Mouse (Mus musculus): ENCODE results near the gene Cacnb2. TPM values are rescaled to one million over a fixed set of nuclear protein-coding genes. Genes with fewer than 3 reads are reported as not detected.

Cacnb2 gene
- total and polyA plus RNA-seq, 2 experiments: 0.06 to 0.46 TPM

DNA sequence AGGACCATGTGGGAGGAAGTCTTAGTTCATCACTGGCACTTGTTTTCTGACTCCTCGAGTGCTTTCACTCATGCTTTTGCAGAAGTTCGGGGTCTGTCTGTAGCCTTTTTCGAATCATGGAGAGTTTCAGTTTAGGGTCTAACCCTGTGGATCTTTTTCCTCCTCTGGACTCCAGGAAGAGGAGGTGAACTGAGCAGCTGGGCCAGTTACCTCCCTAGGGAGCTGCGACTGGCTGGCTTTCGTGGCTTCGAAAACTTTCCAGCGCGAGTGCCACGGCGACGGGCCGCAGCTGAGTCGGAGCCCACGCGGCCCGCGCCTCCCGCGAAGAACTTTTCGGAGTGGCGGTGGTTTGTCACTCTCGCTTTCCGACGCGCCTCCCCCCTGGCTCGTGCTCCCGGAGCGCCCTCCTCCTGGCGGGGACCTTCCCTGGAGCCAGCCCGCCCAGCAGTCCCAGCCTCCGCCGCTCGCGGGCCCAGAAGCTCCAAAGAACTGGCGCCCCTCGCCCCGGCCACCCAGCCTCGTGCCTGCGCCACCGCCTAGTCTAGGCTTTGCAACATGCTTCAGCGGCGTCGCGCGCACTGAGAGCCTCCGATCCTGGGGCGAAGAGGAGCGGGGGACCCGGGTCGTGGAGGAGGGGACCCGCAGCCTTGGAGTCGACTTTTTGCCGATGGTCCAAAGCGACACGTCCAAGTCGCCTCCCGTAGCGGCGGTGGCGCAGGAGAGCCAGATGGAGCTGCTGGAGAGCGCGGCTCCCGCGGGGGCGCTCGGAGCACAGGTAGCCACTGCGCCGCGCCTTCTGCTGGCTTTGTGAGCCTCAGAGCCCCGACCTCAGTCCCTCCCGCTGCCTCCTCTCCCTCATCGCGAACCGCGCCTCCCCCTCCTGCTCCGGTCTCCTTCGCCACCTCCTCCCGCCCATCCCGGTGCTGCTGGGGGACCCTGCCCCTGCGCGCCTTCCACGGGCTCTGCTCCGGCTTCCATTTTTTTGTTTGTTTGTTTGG, 1.2 kb downstream of the Cacnb2 start:
- WGBS: under 1% methylated on average over 83 of the region's 83 CpGs
- no peaks in the 10 kb centered on the region for H3K79me2 ChIP-seq (ENCODE audit: control insufficient read depth, insufficient read depth, low read length)
- H3K9ac ChIP-seq (ENCODE audit: low read depth, low read length): peak overlapping the region; percentile 68
- peaks cover 4% of the 10 kb centered on the region for H3K4me1 ChIP-seq (ENCODE audit: control insufficient read depth, insufficient read depth, low read length)
- DNase-seq (ENCODE audit: extremely low read depth, low read depth, low spot score): no peak
- peak overlapping the region; percentile 67 for H3K4me3 ChIP-seq (ENCODE audit: insufficient read depth, low read depth, low read length)
- 0 out of 2 replicates have a peak overlapping the region, but pooled peaks have one; percentile 36 for H3K27ac ChIP-seq (replicated peaks; ENCODE audit: insufficient read depth, low read depth, low read length)
- no peaks in the 10 kb centered on the region for H3K36me3 ChIP-seq (ENCODE audit: control insufficient read depth, insufficient read depth, low read length)
- H3K27me3 ChIP-seq (ENCODE audit: control insufficient read depth, insufficient read depth, low read length): peaks cover 12% of the 10 kb centered on the region
- TF ChIP-seq CTCF (IDR thresholded peaks at IDR 0.05; ENCODE audit: low read depth, low read length) (no peak), POLR2A (IDR thresholded peaks at IDR 0.05; ENCODE audit: extremely low read depth, insufficient read depth, low read length) (no peak)

DNA sequence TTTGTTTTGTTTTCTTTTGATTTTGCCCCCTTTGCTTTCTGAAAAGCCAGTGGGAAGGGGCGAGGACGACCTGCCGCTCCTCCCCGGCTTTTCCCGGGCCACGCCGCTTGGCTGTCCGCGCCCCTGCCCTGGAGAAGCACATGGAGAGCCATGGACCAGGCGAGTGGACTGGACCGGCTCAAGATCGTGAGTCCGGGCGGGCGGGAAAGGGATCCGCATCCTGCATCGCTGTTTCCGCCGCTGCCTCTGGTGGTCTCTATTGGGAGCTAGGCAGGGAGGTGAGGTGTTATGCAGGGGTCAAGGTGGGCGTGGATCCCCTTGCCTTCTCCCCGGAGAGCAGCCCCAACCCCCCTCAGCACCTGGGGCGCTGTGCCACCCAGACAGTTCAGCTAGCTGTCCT, 1.9 kb downstream of the Cacnb2 start:
- no peaks in the 10 kb centered on the region for H3K79me2 ChIP-seq (ENCODE audit: control insufficient read depth, insufficient read depth, low read length)
- no peak for TF ChIP-seq CTCF (IDR thresholded peaks at IDR 0.05; ENCODE audit: low read depth, low read length)
- no peak for TF ChIP-seq POLR2A (IDR thresholded peaks at IDR 0.05; ENCODE audit: extremely low read depth, insufficient read depth, low read length)
- H3K4me3 ChIP-seq (ENCODE audit: insufficient read depth, low read depth, low read length): peak overlapping the region; percentile 67
- H3K27ac ChIP-seq (replicated peaks; ENCODE audit: insufficient read depth, low read depth, low read length): no peak overlapping the region
- DNase-seq (ENCODE audit: extremely low read depth, low read depth, low spot score): no peak
- no peaks in the 10 kb centered on the region for H3K36me3 ChIP-seq (ENCODE audit: control insufficient read depth, insufficient read depth, low read length)
- peak overlapping the region; percentile 29; the same call in 1 of the 2 replicates for H3K9ac ChIP-seq (ENCODE audit: low read depth, low read length)
- peaks cover 4% of the 10 kb centered on the region for H3K4me1 ChIP-seq (ENCODE audit: control insufficient read depth, insufficient read depth, low read length)
- WGBS: 2% methylated on average over 22 of the region's 22 CpGs
- H3K27me3 ChIP-seq (ENCODE audit: control insufficient read depth, insufficient read depth, low read length): peaks cover 12% of the 10 kb centered on the region

DNA sequence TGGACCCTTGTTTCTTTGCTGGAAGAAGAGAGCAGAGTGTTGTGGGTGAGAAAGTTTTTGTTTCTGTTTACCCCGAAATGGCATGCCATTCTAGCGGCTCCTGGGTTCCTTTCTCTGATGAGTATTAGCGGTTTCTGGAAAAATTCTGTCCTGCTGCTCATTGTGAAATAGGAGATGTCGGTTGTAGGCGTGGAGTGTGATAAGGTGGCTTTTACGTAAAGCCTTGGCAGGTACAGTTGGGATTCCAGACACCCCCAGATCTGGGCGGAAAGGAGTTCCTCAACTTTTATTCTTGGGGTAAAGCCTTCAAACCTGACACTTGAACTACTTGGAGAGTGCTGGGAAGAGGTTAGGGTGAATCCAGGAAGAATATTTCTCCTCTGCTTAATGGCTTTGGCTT, 2.3 kb downstream of the Cacnb2 start:
- peaks cover 4% of the 10 kb centered on the region for H3K4me1 ChIP-seq (ENCODE audit: control insufficient read depth, insufficient read depth, low read length)
- no peak overlapping the region for H3K27ac ChIP-seq (replicated peaks; ENCODE audit: insufficient read depth, low read depth, low read length)
- H3K79me2 ChIP-seq (ENCODE audit: control insufficient read depth, insufficient read depth, low read length): no peaks in the 10 kb centered on the region
- 11% methylated on average over 7 of the region's 7 CpGs for WGBS
- peak overlapping the region; percentile 67 for H3K4me3 ChIP-seq (ENCODE audit: insufficient read depth, low read depth, low read length)
- TF ChIP-seq POLR2A (IDR thresholded peaks at IDR 0.05; ENCODE audit: extremely low read depth, insufficient read depth, low read length) (no peak), CTCF (IDR thresholded peaks at IDR 0.05; ENCODE audit: low read depth, low read length) (no peak)
- H3K27me3 ChIP-seq (ENCODE audit: control insufficient read depth, insufficient read depth, low read length): peaks cover 12% of the 10 kb centered on the region
- DNase-seq (ENCODE audit: extremely low read depth, low read depth, low spot score): no peak
- no peaks in the 10 kb centered on the region for H3K36me3 ChIP-seq (ENCODE audit: control insufficient read depth, insufficient read depth, low read length)
- H3K9ac ChIP-seq (ENCODE audit: low read depth, low read length): no peak overlapping the region

DNA sequence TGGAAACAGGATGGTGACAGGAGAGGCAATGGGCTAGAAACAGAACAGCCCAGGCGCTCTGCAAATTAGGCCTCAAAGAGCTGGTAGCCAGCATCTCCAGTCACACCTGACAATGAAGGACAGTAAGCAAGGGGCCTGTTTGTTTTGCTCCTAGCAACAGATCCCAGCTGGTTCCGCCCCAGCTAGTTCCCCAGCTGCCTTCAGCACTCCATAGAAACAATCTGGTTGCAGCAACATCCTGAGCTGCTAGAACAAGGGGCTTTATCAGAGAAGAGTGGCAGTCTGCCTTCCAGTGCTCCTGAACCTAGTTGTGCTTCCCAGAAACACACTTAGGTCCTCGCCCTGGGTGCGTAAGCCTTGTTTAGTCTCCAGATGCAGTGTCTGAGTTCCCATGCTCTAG, 5.7 kb downstream of the Cacnb2 start:
- no peak for TF ChIP-seq CTCF (IDR thresholded peaks at IDR 0.05; ENCODE audit: low read depth, low read length)
- no peak for TF ChIP-seq POLR2A (IDR thresholded peaks at IDR 0.05; ENCODE audit: extremely low read depth, insufficient read depth, low read length)
- Histone ChIP-seq H3K27ac (replicated peaks; ENCODE audit: insufficient read depth, low read depth, low read length) (no peak overlapping the region), H3K4me3 (ENCODE audit: insufficient read depth, low read depth, low read length) (no peak overlapping the region), H3K79me2 (ENCODE audit: control insufficient read depth, insufficient read depth, low read length) (no peaks in the 10 kb centered on the region), H3K4me1 (ENCODE audit: control insufficient read depth, insufficient read depth, low read length) (peaks cover 4% of the 10 kb centered on the region), H3K27me3 (ENCODE audit: control insufficient read depth, insufficient read depth, low read length) (peaks cover 12% of the 10 kb centered on the region), H3K9ac (ENCODE audit: low read depth, low read length) (no peak overlapping the region), H3K36me3 (ENCODE audit: control insufficient read depth, insufficient read depth, low read length) (no peaks in the 10 kb centered on the region)
- no peak for DNase-seq (ENCODE audit: extremely low read depth, low read depth, low spot score)
- 82% methylated on average over 4 of the region's 4 CpGs for WGBS

DNA sequence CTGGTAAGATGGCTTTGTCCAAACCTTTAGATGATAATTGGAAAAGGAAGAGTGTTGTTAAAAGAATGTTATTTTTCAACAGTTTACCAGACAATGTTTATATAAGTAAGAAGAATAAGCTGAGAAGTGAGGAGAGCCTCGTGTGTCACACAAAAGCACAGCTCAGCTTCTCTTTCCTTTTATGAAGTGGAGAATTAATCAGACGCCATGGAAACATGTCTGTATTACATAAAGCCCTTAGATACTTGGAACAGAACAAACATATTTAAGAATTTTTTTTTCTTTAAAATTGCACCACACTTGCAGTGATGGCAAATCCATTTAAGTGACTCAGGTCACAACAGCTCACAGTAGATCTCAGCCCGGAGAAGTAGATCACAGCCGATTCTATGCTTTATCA, 9.8 kb downstream of the Cacnb2 start:
- Histone ChIP-seq H3K27me3 (ENCODE audit: control insufficient read depth, insufficient read depth, low read length) (no peaks in the 10 kb centered on the region), H3K79me2 (ENCODE audit: control insufficient read depth, insufficient read depth, low read length) (no peaks in the 10 kb centered on the region), H3K4me3 (ENCODE audit: insufficient read depth, low read depth, low read length) (no peak overlapping the region), H3K36me3 (ENCODE audit: control insufficient read depth, insufficient read depth, low read length) (no peaks in the 10 kb centered on the region), H3K9ac (ENCODE audit: low read depth, low read length) (no peak overlapping the region), H3K4me1 (ENCODE audit: control insufficient read depth, insufficient read depth, low read length) (no peaks in the 10 kb centered on the region), H3K27ac (replicated peaks; ENCODE audit: insufficient read depth, low read depth, low read length) (no peak overlapping the region)
- TF ChIP-seq POLR2A (IDR thresholded peaks at IDR 0.05; ENCODE audit: extremely low read depth, insufficient read depth, low read length) (no peak), CTCF (IDR thresholded peaks at IDR 0.05; ENCODE audit: low read depth, low read length) (no peak)
- no peak for DNase-seq (ENCODE audit: extremely low read depth, low read depth, low spot score)
- WGBS: 84% methylated on average over 4 of the region's 4 CpGs

DNA sequence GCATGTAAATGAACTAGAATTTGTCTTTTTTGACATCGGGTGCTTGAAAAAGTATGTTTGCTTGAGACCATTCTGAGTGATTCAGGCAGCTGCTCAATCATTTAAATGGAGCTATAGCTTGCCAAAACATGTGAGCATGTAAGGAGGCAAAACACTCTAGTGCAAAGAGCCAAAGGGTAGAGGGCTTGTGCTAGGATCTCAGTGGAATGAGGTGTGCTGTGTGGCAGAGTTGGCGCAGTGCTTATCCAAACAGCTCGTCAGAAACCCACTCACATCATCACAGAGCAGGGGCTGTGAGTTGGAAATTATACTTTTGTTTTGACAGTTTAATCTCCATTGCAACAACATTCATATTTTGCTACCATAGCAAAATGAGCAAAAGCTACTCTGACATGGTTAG, 13.5 kb downstream of the Cacnb2 start:
- no peak for TF ChIP-seq POLR2A (IDR thresholded peaks at IDR 0.05; ENCODE audit: extremely low read depth, insufficient read depth, low read length)
- no peak for TF ChIP-seq CTCF (IDR thresholded peaks at IDR 0.05; ENCODE audit: low read depth, low read length)
- Histone ChIP-seq H3K79me2 (ENCODE audit: control insufficient read depth, insufficient read depth, low read length) (no peaks in the 10 kb centered on the region), H3K27ac (replicated peaks; ENCODE audit: insufficient read depth, low read depth, low read length) (no peak overlapping the region), H3K4me3 (ENCODE audit: insufficient read depth, low read depth, low read length) (no peak overlapping the region), H3K9ac (ENCODE audit: low read depth, low read length) (no peak overlapping the region), H3K27me3 (ENCODE audit: control insufficient read depth, insufficient read depth, low read length) (no peaks in the 10 kb centered on the region), H3K4me1 (ENCODE audit: control insufficient read depth, insufficient read depth, low read length) (no peaks in the 10 kb centered on the region), H3K36me3 (ENCODE audit: control insufficient read depth, insufficient read depth, low read length) (no peaks in the 10 kb centered on the region)
- whole genome bisulfite sequencing: 94% methylated on average over 3 of the region's 3 CpGs
- DNase-seq (ENCODE audit: extremely low read depth, low read depth, low spot score): no peak

Measured in liver, adult 2 months (tissue).